Mouse (Mus musculus) testis, postnatal 14 days (tissue): ENCODE measurements at regions not wholly inside any gene's neighbourhood (a gene's known extent, or its start where the extent isn't known, plus 50 kb on each side); places are given as distances from the start of the nearest gene placed in this dataset.

Experiments used
- DNase-seq: peaks from one replicate; pipeline ENCODE4 v3.0.0; 2021; ENCODE audit warnings: low spot score

DNA sequence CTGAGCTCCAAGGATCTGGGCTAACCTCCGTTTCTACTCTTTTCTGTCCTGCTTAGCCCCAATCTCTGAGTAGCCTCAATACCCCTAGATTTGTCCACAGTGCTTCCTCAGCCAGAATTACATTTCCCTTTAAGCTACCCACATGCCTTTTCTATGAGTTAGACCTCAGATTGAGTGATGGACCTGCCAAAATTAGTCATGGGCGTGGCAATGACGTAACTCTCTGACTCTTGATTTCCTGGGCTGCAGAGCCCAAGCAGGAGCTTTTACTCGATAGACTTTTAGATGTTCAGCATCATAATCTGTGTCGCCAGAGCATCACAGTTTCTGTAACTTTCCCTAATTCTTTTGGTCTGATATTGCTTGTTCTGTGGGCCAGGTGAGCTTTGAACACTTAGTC lies 186.9 kb upstream of the Rora start:
- no peak for DNase-seq

DNA sequence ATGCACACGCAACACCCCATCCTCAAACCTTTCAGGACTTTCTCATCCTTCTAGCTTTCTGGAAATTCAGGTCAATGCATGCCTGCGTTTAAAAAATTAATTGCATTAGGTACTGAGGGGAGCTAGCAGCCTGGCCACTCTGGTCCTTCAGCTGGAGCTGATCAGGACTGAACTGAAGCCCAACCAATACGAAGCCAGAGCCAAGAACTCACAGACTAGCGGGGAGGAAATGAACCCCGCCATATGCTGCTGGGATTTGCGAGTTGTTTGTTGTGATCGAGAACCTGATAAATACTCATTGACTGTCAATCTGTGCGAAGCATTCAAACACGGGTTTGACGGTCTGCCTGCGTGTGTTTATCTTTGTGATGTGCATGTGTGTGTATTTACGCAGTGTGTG lies 177.2 kb upstream of the Rora start:
- peak; percentile 2 for DNase-seq

DNA sequence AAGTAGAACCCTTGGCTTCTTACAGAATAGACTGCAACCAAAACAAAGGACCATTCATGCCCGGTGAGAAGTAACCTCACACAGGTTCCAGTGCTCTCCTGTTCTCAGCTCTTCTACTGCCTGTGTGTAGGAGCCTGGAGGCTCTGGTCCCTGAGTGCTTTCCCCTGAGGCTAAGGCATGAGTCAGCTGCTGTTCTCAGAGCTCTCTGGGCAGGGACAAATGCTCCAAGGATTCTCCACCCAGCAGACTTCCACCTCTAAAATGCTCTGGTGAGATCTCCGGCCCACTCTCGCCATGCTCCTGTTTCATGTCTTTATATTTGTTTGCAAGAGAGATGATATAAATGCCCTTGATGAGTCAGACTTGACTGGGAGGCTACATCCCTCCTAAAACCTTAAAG lies 176.1 kb upstream of the Rora start:
- DNase-seq = no peak

DNA sequence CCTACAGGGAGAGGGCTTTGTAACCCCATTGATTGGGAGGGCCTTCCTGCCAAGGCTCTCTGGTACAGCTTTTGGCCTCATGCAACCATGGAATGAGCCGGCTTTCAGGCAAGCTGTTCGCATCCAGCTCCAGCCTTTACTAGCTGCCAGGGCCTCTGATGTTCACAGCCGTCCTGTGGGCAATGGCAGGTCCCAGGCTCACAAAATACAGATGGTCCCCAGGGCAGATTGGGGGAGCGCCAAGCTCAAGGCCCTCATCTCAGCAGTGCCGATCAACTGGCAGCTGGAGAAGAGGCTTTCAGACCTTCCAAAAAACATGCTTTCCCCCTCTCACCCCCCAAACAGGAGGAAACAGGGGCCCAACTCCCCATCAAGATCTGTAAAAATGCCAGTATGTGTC lies 166.9 kb upstream of the Rora start:
- DNase-seq = no peak

DNA sequence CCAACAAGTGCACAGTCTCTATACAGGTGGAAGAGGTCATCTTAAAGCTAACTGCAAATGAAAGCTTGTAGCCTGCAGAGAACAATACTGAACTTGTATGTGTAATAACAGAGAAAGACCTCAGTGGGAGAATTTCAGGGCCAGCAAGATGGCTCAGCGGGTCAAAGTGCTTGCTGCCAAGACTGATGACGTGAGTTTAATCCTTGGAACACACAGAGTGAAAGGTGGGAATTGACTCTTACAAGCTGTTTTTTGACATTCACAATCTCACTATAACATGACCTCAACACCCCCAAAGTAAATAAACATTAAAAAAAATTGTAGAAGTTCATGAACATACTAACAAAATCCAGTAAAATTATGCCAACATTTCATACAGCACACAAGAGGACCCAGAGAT lies 162.4 kb upstream of the Rora start:
- no peak for DNase-seq

DNA sequence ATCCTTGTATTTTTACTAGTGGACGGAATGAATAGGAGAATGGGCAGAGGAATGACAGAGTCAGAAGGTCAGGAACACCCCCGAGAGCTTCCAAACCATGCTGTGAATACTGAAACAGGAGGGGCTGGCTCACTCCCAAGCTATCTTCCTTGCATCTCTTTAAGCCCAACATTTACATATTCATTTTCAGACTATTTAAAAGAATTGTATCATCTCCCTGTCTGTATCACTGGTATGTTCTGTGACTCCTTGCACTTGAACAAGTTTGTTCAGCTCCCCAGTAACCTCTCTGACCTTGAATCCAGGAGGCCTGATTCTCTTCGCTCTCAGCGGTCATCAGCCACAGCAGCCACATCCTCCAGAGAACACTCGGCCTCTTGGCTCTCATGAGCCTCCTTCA lies 132.4 kb upstream of the Rora start:
- no peak for DNase-seq

DNA sequence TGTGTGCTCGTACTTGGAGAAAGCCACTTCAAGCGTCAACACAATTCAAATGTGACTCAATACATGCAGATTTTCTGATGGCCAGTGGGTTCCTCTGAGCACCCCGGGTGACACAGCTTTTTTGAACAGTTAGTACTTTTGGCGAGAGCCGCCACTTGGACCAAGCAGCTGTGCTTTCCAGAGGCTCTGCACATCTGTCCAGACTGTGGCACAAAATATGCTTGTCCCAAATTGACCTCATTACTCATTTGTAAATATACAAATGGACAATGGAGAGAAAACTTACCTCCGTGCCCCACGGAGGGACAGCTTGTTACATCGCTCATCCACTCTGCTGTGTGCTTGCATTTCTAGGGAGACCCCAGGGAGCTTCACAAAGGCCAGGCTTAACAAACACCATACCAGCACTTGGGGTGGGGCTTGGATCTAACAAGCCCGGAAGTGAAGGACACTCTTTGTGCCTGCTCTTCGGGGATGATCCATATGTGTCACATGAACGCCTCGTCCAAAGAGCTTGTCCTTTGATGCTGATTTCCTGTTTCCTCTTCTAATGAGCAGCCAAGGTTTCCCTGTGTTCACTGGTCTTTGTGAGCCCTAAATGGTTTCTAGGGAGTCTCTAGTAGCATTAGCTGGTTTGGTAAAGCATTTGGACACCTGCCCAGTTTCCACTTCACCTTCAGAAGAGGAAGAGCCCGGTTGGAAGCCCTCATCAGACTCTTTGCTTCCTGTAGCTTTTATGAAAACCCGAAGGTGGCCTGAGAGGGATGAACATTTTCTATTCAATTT lies 91.6 kb upstream of the Rora start:
- DNase-seq = no peak

DNA sequence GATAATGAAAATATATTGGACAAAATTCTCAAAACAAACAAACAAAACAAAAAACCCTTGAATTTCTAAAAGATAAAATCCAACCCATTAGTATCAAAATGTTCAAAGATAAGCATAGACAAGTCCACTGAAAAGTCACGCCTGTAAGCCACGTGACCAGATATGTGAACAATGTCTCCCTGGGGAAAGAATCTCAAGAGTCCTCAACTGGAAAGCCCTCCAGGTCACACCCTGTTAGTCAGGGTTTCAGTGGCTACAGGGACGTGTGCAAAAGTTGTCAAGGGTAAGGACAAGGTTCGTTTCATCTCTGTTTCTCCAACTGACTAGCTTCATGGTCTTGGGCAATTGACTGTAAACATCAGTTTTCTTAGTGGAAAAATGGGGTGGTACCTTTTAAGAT lies 90.4 kb upstream of the Rora start:
- DNase-seq = no peak

DNA sequence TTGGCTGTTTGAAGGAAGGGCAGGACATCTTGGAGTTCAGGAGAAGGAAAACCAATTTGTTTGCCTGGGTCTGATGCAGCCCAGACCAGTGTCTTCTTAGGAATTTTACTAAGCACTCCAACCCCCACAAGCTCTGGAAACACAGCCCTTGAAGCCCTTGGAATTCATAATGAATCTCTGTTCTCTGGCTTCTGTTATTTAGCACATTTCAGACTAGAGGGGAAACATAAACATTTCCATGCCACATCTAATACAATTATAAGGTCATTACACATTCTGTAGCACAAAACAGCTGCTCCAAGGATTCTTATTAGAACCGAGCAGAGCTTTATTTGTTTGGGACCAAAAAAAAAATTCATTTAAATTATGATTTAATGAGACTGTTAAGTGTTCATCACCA lies 67.8 kb upstream of the Rora start:
- DNase-seq = no peak

DNA sequence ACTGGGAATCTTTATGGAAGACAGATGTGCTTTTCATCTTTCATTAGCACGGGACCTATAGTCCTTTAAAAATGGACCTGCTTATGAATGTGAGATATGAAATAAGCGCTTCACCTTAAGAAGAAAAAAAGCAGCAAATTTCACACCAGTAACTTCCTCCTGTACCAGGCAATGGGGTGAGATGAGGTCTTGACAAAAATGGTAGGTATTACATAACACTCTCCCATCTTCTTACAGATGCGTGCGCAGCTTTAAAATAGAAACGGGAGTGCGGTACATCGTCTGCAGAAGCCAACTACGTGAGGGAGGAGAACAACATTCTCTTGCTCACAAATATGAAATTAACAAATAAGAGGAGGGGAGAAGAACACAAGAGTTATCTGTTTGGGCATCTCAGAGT lies 62.6 kb upstream of the Rora start:
- no peak for DNase-seq

DNA sequence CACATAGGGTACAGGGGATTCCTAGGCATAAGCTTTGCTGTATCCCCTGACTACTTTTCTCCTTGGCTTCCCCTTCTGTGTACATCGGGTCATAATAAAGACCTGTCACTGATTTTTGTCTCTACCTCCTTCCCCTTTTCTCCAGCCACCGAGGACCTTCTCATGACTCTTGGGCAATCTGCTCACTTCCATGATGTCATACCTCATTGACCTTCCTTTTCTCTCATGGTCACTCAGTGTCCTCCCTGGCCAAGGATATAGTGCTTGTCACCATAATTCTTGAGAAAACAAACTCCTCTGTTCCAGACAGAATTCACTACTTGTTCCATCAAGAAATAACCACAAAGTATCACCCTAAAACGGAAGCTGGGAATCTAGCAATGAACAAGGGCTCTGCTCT lies 60.6 kb upstream of the Rora start:
- no peak for DNase-seq

DNA sequence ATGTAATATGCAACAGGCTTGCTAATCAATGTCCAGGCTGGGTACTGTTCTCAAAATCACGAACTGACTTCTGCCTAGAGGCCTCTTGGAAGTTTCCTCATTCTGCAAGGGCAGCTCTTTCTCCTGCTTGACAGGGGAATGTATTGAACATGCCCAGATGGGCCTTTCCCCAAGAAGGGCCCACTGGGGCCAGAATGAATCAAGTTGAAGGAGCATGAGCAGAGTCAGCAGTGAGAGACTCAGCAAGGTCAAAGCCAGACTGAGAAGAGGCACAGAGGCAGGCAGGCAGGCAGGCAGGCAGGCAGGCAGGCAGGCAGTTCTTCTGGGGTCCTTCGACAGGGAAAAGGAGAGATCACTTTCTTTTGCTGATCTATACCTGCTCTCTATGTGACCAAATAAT lies 59.0 kb upstream of the Rora start:
- DNase-seq = no peak
